Mouse (Mus musculus) small intestine, adult 2 months (tissue): Measurements from ENCODE around the gene Spred2.

Experiments used
- CTCF ChIP-seq: fragments of 200-500 bp; IDR thresholded peaks from 2 replicates; pipeline ENCODE4 v1.5.1; 2012; ENCODE audit warnings: low read depth, mild to moderate bottlenecking, control low read depth, inconsistent platforms, low read length, moderate library complexity, mixed read lengths; ENCODE audit not compliant: insufficient replicate concordance, insufficient read length; ENCODE audit errors: extremely low read depth
- POLR2A ChIP-seq: fragments of 200-500 bp; IDR thresholded peaks from 2 replicates; pipeline ENCODE4 v1.6.1; 2012; ENCODE audit warnings: low read depth, mild to moderate bottlenecking, control low read depth, inconsistent platforms, low read length, moderate library complexity

GRCm38 (mm10) chr11:20022911-20023482 is 98.8 kb downstream of the Spred2 start:
- TF ChIP-seq POLR2A (no peak), CTCF (no peak)
